Mouse (Mus musculus): ENCODE results near the gene D11Wsu47e. TPM values are rescaled to one million over a fixed set of nuclear protein-coding genes. Genes with fewer than 3 reads are reported as not detected.

The D11Wsu47e gene
- polyA plus RNA-seq, 1 experiment, result 11.7 TPM

DNA sequence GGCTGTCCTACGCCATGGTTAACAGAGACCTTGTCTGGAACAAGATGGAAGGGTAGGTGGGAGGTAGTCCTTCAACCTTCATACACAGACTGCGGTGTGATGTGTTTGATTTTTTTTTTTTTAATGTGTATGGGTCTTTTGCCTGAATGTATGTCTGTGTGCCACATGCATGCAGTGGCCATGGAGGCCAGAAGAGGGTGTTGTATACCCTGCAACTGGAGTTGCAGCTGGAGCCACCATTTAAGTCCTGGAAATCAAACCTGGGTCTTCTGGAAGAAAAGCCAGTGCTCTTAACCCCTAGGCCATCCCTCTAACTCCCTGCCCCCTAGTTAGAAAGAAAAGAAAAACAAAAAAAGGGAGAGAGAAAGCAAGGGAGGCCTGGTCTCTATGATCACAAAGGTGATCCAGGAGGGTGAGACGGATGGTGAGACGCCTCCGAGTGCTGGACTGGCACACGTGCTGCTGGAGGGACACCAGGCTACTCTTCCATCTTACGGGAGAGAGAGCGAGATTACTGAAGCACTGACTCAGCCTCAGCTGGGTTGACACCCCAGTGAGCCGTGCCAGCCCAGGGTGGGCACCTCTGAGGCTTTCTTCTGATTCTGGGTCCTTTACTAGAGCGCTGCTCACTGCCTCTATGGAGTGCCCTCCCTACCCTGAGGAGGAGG lies 47.9 kb downstream of the D11Wsu47e start:
- no peak overlapping the region for H3ac ChIP-seq (ENCODE audit: control insufficient read depth, insufficient read length, low read depth)
- peaks cover 6% of the 10 kb centered on the region for H3K79me3 ChIP-seq (ENCODE audit: low read depth)
- H3K36me3 ChIP-seq (ENCODE audit: control insufficient read depth, insufficient read depth), result peaks cover 8% of the 10 kb centered on the region
- TF ChIP-seq USF1 (IDR thresholded peaks at IDR 0.05; ENCODE audit: low read depth) (peak; percentile 36), MAX (IDR thresholded peaks at IDR 0.05) (peak; percentile 66), CEBPB (IDR thresholded peaks at IDR 0.05; ENCODE audit: low read depth) (no peak)
- H3K4me3 ChIP-seq (ENCODE audit: insufficient read depth, poor library complexity, severe bottlenecking), result no peak overlapping the region
- peaks cover 39% of the 10 kb centered on the region for H3K79me2 ChIP-seq (ENCODE audit: control insufficient read depth, insufficient read depth)
- H3K27me3 ChIP-seq (ENCODE audit: control insufficient read depth, insufficient read depth, insufficient read length), result no peaks in the 10 kb centered on the region

DNA sequence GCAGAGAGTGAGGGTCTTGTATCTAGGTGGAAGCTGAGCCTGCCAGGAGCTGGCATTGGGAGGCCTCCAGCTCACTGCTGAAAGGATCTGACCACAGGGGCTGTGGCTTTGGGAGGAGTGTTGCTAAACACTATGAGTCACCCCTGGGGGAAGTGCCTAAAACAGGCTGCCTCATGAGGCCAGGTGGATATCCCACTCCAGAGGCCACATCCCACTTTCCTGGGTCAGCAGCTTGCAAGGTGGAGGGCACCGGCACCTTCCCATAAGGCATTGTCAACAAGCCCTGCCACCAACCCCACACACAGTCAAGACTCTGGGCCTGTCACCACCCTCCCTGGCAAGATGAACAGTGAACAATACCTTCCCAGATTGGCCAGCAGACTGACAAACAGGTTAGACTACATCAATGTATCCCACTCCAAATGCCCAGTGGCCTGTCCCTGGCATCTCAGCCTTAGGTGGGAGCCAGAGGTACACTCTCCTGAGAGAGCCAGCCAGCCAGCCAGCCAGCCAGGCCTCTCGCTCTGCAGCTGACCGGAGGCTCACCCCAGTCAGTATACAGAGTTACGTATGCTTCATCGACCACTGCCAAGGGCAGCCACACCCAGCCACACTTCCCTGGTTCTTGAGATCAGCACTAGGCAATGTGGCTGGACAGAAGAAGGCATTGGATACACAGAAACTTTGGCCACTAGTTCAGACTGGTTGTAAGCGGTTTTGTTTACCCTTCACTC lies 49.6 kb downstream of the D11Wsu47e start:
- Histone ChIP-seq H3K36me3 (ENCODE audit: control insufficient read depth, insufficient read depth) (peaks cover 2% of the 10 kb centered on the region), H3K27me3 (ENCODE audit: control insufficient read depth, insufficient read depth, insufficient read length) (no peaks in the 10 kb centered on the region), H3ac (ENCODE audit: control insufficient read depth, insufficient read length, low read depth) (no peak overlapping the region), H3K79me2 (ENCODE audit: control insufficient read depth, insufficient read depth) (peaks cover 41% of the 10 kb centered on the region), H3K79me3 (ENCODE audit: low read depth) (peaks cover 10% of the 10 kb centered on the region), H3K4me3 (ENCODE audit: insufficient read depth, poor library complexity, severe bottlenecking) (no peak overlapping the region)
- TF ChIP-seq USF1 (IDR thresholded peaks at IDR 0.05; ENCODE audit: low read depth) (no peak), CEBPB (IDR thresholded peaks at IDR 0.05; ENCODE audit: low read depth) (peak; percentile 93), MYOD1 (IDR thresholded peaks at IDR 0.05; ENCODE audit: control insufficient read depth, insufficient read length, low read depth) (peak; percentile 54), CTCF (IDR thresholded peaks at IDR 0.05; ENCODE audit: control insufficient read depth, insufficient read depth, insufficient read length) (no peak), MYOG (IDR thresholded peaks at IDR 0.05; ENCODE audit: control insufficient read depth, extremely low read depth, insufficient read length) (no peak), FOSL1 (IDR thresholded peaks at IDR 0.05; ENCODE audit: insufficient read depth, low read length, poor library complexity, severe bottlenecking) (peak; percentile 74), MAX (IDR thresholded peaks at IDR 0.05) (peak; percentile 68)

DNA sequence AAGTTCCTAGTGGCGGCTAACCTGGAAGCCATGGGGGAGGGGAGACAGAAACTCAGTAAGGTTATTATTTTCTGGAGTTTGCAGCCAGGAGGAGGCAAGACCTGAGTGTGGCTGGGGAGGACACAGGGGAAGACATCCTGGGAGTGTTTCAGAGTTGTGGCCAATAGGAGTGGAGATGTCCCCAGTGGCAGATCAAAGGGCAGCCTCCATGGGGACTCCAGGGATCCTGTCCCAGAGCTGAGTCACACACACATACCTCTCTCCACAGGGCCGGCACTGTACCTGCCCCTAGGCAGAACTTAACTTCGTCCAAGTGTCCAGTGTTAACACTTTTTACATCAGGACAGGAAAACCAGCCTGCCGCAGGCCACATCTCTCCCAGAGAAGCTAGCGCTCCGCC lies 50.9 kb downstream of the D11Wsu47e start:
- Histone ChIP-seq H3K79me2 (ENCODE audit: control insufficient read depth, insufficient read depth) (peaks cover 42% of the 10 kb centered on the region), H3K36me3 (ENCODE audit: control insufficient read depth, insufficient read depth) (no peaks in the 10 kb centered on the region), H3K27me3 (ENCODE audit: control insufficient read depth, insufficient read depth, insufficient read length) (no peaks in the 10 kb centered on the region), H3K4me3 (ENCODE audit: insufficient read depth, poor library complexity, severe bottlenecking) (no peak overlapping the region), H3K79me3 (ENCODE audit: low read depth) (peaks cover 10% of the 10 kb centered on the region), H3ac (ENCODE audit: control insufficient read depth, insufficient read length, low read depth) (no peak overlapping the region)
- TF ChIP-seq CEBPB (IDR thresholded peaks at IDR 0.05; ENCODE audit: low read depth) (no peak), CTCF (IDR thresholded peaks at IDR 0.05; ENCODE audit: control insufficient read depth, insufficient read depth, insufficient read length) (no peak), MYOD1 (IDR thresholded peaks at IDR 0.05; ENCODE audit: control insufficient read depth, insufficient read length, low read depth) (no peak), MYOG (IDR thresholded peaks at IDR 0.05; ENCODE audit: control insufficient read depth, extremely low read depth, insufficient read length) (no peak), USF1 (IDR thresholded peaks at IDR 0.05; ENCODE audit: low read depth) (no peak), MAX (IDR thresholded peaks at IDR 0.05) (no peak), FOSL1 (IDR thresholded peaks at IDR 0.05; ENCODE audit: insufficient read depth, low read length, poor library complexity, severe bottlenecking) (no peak)

DNA sequence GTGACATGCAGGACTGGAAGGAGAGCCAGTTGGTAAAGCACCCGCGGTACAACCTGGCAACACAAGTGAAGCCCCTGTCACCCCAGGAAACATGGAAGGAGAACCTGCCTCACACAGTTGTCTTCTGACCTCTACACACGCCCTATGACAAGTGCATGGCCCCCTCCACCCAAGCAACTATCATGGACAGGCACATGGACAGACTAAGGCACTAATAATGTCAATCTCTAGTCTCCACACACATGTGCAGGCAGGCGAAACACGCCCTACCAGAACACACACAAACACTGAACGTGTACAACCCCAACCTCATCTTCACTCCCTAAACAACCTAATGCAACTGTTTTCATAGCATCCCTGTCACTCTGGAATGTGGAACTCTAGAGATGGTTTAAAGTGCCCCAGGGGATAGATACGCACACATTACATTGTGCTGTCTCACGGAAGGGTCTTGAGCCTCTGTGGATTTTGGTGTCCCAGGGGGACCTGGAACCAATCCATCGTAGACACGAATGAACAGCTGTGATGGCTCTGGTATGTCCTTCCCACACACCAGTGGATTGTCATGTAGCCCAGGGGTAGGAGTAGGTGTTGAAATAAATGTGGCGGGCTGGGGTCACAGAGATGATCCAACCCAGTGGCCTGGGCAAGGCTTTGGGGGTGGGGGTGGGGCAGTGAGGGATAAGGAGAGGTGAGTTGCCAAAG lies 52.8 kb downstream of the D11Wsu47e start:
- Histone ChIP-seq H3K36me3 (ENCODE audit: control insufficient read depth, insufficient read depth) (no peaks in the 10 kb centered on the region), H3K79me3 (ENCODE audit: low read depth) (peaks cover 12% of the 10 kb centered on the region), H3K79me2 (ENCODE audit: control insufficient read depth, insufficient read depth) (peaks cover 49% of the 10 kb centered on the region), H3K4me3 (ENCODE audit: insufficient read depth, poor library complexity, severe bottlenecking) (no peak overlapping the region), H3ac (ENCODE audit: control insufficient read depth, insufficient read length, low read depth) (no peak overlapping the region), H3K27me3 (ENCODE audit: control insufficient read depth, insufficient read depth, insufficient read length) (no peaks in the 10 kb centered on the region)
- TF ChIP-seq CEBPB (IDR thresholded peaks at IDR 0.05; ENCODE audit: low read depth), result no peak
- TF ChIP-seq FOSL1 (IDR thresholded peaks at IDR 0.05; ENCODE audit: insufficient read depth, low read length, poor library complexity, severe bottlenecking), result no peak
- no peak for TF ChIP-seq USF1 (IDR thresholded peaks at IDR 0.05; ENCODE audit: low read depth)
- TF ChIP-seq CTCF (IDR thresholded peaks at IDR 0.05; ENCODE audit: control insufficient read depth, insufficient read depth, insufficient read length), result no peak
- no peak for TF ChIP-seq MAX (IDR thresholded peaks at IDR 0.05)

DNA sequence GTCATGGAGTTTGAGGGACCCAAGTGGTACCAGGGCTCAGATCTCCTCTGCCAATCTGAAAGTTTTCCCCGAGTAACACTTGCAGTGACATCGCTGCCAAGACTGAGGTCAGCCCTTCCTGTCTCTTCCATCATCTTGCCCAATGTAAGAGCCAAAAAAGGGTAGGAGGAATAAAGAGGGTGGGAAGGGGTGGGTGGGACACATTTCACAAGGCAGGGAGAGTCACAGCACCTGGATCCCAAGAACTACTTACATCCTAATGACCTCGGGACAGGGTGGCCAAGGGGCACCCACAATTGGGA lies 53.3 kb downstream of the D11Wsu47e start:
- Histone ChIP-seq H3ac (ENCODE audit: control insufficient read depth, insufficient read length, low read depth) (no peak overlapping the region), H3K4me3 (ENCODE audit: insufficient read depth, poor library complexity, severe bottlenecking) (no peak overlapping the region), H3K79me2 (ENCODE audit: control insufficient read depth, insufficient read depth) (peaks cover 49% of the 10 kb centered on the region), H3K27me3 (ENCODE audit: control insufficient read depth, insufficient read depth, insufficient read length) (no peaks in the 10 kb centered on the region), H3K36me3 (ENCODE audit: control insufficient read depth, insufficient read depth) (no peaks in the 10 kb centered on the region), H3K79me3 (ENCODE audit: low read depth) (peaks cover 12% of the 10 kb centered on the region)
- no peak for TF ChIP-seq USF1 (IDR thresholded peaks at IDR 0.05; ENCODE audit: low read depth)
- no peak for TF ChIP-seq MYOG (IDR thresholded peaks at IDR 0.05; ENCODE audit: control insufficient read depth, extremely low read depth, insufficient read length)
- no peak for TF ChIP-seq MYOD1 (IDR thresholded peaks at IDR 0.05; ENCODE audit: control insufficient read depth, insufficient read length, low read depth)
- TF ChIP-seq FOSL1 (IDR thresholded peaks at IDR 0.05; ENCODE audit: insufficient read depth, low read length, poor library complexity, severe bottlenecking), result no peak
- no peak for TF ChIP-seq CEBPB (IDR thresholded peaks at IDR 0.05; ENCODE audit: low read depth)
- no peak for TF ChIP-seq MAX (IDR thresholded peaks at IDR 0.05)
- no peak for TF ChIP-seq CTCF (IDR thresholded peaks at IDR 0.05; ENCODE audit: control insufficient read depth, insufficient read depth, insufficient read length)

Data from C2C12 (cell line).